Mouse (Mus musculus) intestine, postnatal 0 days (tissue): ENCODE results near the gene R3hdml. TPM values are rescaled to one million over a fixed set of nuclear protein-coding genes. Genes with fewer than 3 reads are reported as not detected.
A peak's percentile ranks its signal among the peaks of the same experiment; 100 is the strongest.

Experiments used
- ATAC-seq: fragments of 200-750 bp; cut with Nextera tagmentation; 2 replicates; pipeline ENCODE4 v1.8.0; 2017; ENCODE audit warnings: mild to moderate bottlenecking, moderate TSS enrichment, moderate library complexity
- H3K27ac ChIP-seq: fragments of 300-500 bp; sonication (generic); 2 replicates; pipeline ENCODE4 v1.5.1; 2014; ENCODE audit warnings: mild to moderate bottlenecking, low read depth, low read length, moderate library complexity
- H3K27me3 ChIP-seq: fragments of 300-500 bp; sonication (generic); replicated peaks from 2 replicates; pipeline ENCODE4 v1.6.1; 2014; ENCODE audit warnings: low read length, mixed read lengths; ENCODE audit not compliant: control insufficient read depth, insufficient read depth
- H3K36me3 ChIP-seq: fragments of 300-500 bp; sonication (generic); 2 replicates; pipeline ENCODE4 v1.6.1; 2014; ENCODE audit warnings: mild to moderate bottlenecking, moderate library complexity; ENCODE audit not compliant: control insufficient read depth, insufficient read depth
- H3K4me1 ChIP-seq: fragments of 300-500 bp; sonication (generic); replicated peaks from 2 replicates; pipeline ENCODE4 v1.6.1; 2014; ENCODE audit warnings: antibody characterized with exemption, low read length, mixed read lengths; ENCODE audit not compliant: control insufficient read depth, insufficient read depth
- H3K4me2 ChIP-seq: fragments of 300-500 bp; sonication (generic); replicated peaks from 2 replicates; pipeline ENCODE4 v1.6.1; 2014; ENCODE audit warnings: low read depth, mild to moderate bottlenecking, moderate library complexity
- H3K4me3 ChIP-seq: fragments of 300-500 bp; sonication (generic); 2 replicates; pipeline ENCODE4 v1.5.1; 2014; ENCODE audit warnings: low read depth, low read length
- H3K9ac ChIP-seq: fragments of 300-500 bp; sonication (generic); 2 replicates; pipeline ENCODE4 v1.6.1; 2014; ENCODE audit warnings: mild to moderate bottlenecking, low read depth, low read length
- H3K9me3 ChIP-seq: fragments of 300-500 bp; sonication (generic); 2 replicates; pipeline ENCODE4 v1.6.1; 2016; ENCODE audit warnings: mixed run types; ENCODE audit not compliant: control insufficient read depth
- CTCF ChIP-seq: sonication (generic); IDR thresholded peaks from 2 replicates; pipeline ENCODE4 v1.5.1; 2016; ENCODE audit warnings: low read depth, mild to moderate bottlenecking, control low read depth, antibody characterized with exemption, moderate library complexity
- WGBS: fragments of 180-500 bp; shearing (Covaris S2); extraction: QIAGEN DNeasy Blood & Tissue Kit; methylation state at CpG from one replicate; pipeline ENCODE4 v1.1.7; 2014; 5-methylcytosine and 5-hydroxymethylcytosine counted together
- polyA plus RNA-seq: library from polyadenylated mRNA; unstranded; fragments of >200 nt; fragmentation: Nextera tagmentation; extraction: Ambion mirVana; gene quantifications from 2 replicates; pipeline ENCODE4 v1.2.1, GENCODE M21; 2015

R3hdml gene
- polyA plus RNA-seq, 1 experiment from 2014 or later, result 0.46 TPM

- Histone ChIP-seq H3K27ac (no peak overlapping the region), H3K9me3 (no peaks in the 10 kb centered on the region), H3K36me3 (peaks cover 25% of the 10 kb centered on the region; the same call in 1 of the 2 replicates), H3K4me1 (no peaks in the 10 kb centered on the region), H3K9ac (no peak overlapping the region), H3K4me2 (no peak overlapping the region), H3K27me3 (no peaks in the 10 kb centered on the region), H3K4me3 (no peak overlapping the region)
- no peak for ATAC-seq
- 94% methylated on average over 6 of the region's 6 CpGs for WGBS
- no peak for TF ChIP-seq CTCF
Measured at GRCm38 (mm10) chr2:163467585-163467984, 24.5 kb upstream of the R3hdml start.

GRCm38 (mm10) chr2:163468866-163469265 is 23.3 kb upstream of the R3hdml start:
- H3K4me3 ChIP-seq, result no peak overlapping the region
- no peaks in the 10 kb centered on the region for H3K27me3 ChIP-seq
- 91% methylated on average over 6 of the region's 6 CpGs for WGBS
- ATAC-seq, result no peak
- peaks cover 25% of the 10 kb centered on the region; the same call in 1 of the 2 replicates for H3K36me3 ChIP-seq
- H3K4me1 ChIP-seq, result no peaks in the 10 kb centered on the region
- no peak for TF ChIP-seq CTCF
- H3K9ac ChIP-seq, result no peak overlapping the region
- H3K27ac ChIP-seq, result no peak overlapping the region
- H3K9me3 ChIP-seq, result no peaks in the 10 kb centered on the region
- H3K4me2 ChIP-seq, result no peak overlapping the region

- ATAC-seq, result no peak
- H3K9ac ChIP-seq, result no peak overlapping the region
Measured at GRCm38 (mm10) chr2:163469711-163470110, 22.4 kb upstream of the R3hdml start.

GRCm38 (mm10) chr2:163471136-163471535 is 21.0 kb upstream of the R3hdml start:
- H3K36me3 ChIP-seq, result peaks cover 18% of the 10 kb centered on the region; the same call in 1 of the 2 replicates
- no peaks in the 10 kb centered on the region for H3K4me1 ChIP-seq
- no peak overlapping the region for H3K9ac ChIP-seq
- H3K27ac ChIP-seq, result no peak overlapping the region
- no peak overlapping the region for H3K4me3 ChIP-seq
- peak overlapping the region; percentile 93; the same call in 1 of the 2 replicates for H3K4me2 ChIP-seq
- H3K27me3 ChIP-seq, result no peaks in the 10 kb centered on the region
- no peaks in the 10 kb centered on the region for H3K9me3 ChIP-seq
- ATAC-seq, result no peak
- TF ChIP-seq CTCF, result no peak
- WGBS, result 75% methylated on average over 3 of the region's 3 CpGs

More at GRCm38 (mm10) chr2:163469711-163470110, 22.4 kb upstream of the R3hdml start:
- Histone ChIP-seq H3K4me3 (no peak overlapping the region), H3K27ac (no peak overlapping the region), H3K27me3 (no peaks in the 10 kb centered on the region), H3K9me3 (no peaks in the 10 kb centered on the region), H3K4me2 (no peak overlapping the region), H3K4me1 (no peaks in the 10 kb centered on the region), H3K36me3 (peaks cover 25% of the 10 kb centered on the region; the same call in 1 of the 2 replicates)
- 95% methylated on average over 15 of the region's 15 CpGs for WGBS
- no peak for TF ChIP-seq CTCF

- Histone ChIP-seq H3K9me3 (no peaks in the 10 kb centered on the region), H3K36me3 (peaks cover 18% of the 10 kb centered on the region; the same call in 1 of the 2 replicates), H3K4me3 (peak overlapping the region; percentile 83), H3K4me2 (peak overlapping the region; percentile 93), H3K4me1 (no peaks in the 10 kb centered on the region), H3K9ac (peak overlapping the region; percentile 65), H3K27ac (peak overlapping the region; percentile 68), H3K27me3 (no peaks in the 10 kb centered on the region)
- TF ChIP-seq CTCF, result no peak
- under 1% methylated on average over 36 of the region's 36 CpGs for WGBS
- ATAC-seq, result peak; percentile 67
Measured at GRCm38 (mm10) chr2:163471710-163472465, 20.2 kb upstream of the R3hdml start.

- Histone ChIP-seq H3K4me2 (peak within 1 kb of the TSS; percentile 93), H3K27ac (peak within 1 kb of the TSS; percentile 68), H3K4me3 (peak within 1 kb of the TSS; percentile 83), H3K36me3 (peaks cover 18% of the 10 kb centered on the region; the same call in 1 of the 2 replicates), H3K27me3 (no peaks in the 10 kb centered on the region), H3K9ac (peak within 1 kb of the TSS; percentile 65), H3K4me1 (no peaks in the 10 kb centered on the region), H3K9me3 (no peaks in the 10 kb centered on the region)
- WGBS, result under 1% methylated on average over 30 of the region's 30 CpGs
- TF ChIP-seq CTCF, result peak; percentile 100
- ATAC-seq, result peak; percentile 98
Measured at GRCm38 (mm10) chr2:163472466-163472851, 19.7 kb upstream of the R3hdml start, which contains the start of gene Fitm2. Gene Fitm2, minus strand, starts transcription at chr2:163472629.
